Mouse (Mus musculus) gonadal fat pad, adult 2 months (tissue): Measurements from ENCODE around the gene Apbb2. TPM values are rescaled to one million over a fixed set of nuclear protein-coding genes. Genes with fewer than 3 reads are reported as not detected.

ENCODE experiments used
- DNase-seq: peaks from one replicate; pipeline ENCODE4 v3.0.0-alpha.2; 2012; ENCODE audit warnings: low read depth
- polyA plus RNA-seq: library from polyadenylated mRNA; depleted of rRNA; stranded (reverse); fragments of >200 nt; gene quantifications from 2 replicates; pipeline ENCODE4 v1.2.3, GENCODE M21; 2012

The Apbb2 gene
- polyA plus RNA-seq, 1 experiment, result 13.7 TPM

GRCm38 (mm10) chr5:66518411-66519006, 100.1 kb downstream of the Apbb2 start:
- no peak for DNase-seq

- no peak for DNase-seq
Observed at GRCm38 (mm10) chr5:66517503-66517902, 101.1 kb downstream of the Apbb2 start.

GRCm38 (mm10) chr5:66516311-66516710, 102.3 kb downstream of the Apbb2 start:
- DNase-seq, result no peak

- DNase-seq, result no peak
Observed at GRCm38 (mm10) chr5:66515271-66515670, 103.3 kb downstream of the Apbb2 start.

GRCm38 (mm10) chr5:66514659-66515058, 103.9 kb downstream of the Apbb2 start:
- DNase-seq, result no peak

GRCm38 (mm10) chr5:66513412-66513811, 105.2 kb downstream of the Apbb2 start:
- no peak for DNase-seq

GRCm38 (mm10) chr5:66512519-66512918, 106.1 kb downstream of the Apbb2 start:
- no peak for DNase-seq

- DNase-seq, result no peak
Observed at GRCm38 (mm10) chr5:66510716-66511115, 107.9 kb downstream of the Apbb2 start.

- DNase-seq, result no peak
Observed at GRCm38 (mm10) chr5:66509151-66509550, 109.4 kb downstream of the Apbb2 start.

- DNase-seq, result no peak
Observed at GRCm38 (mm10) chr5:66505578-66505977, 113.0 kb downstream of the Apbb2 start.

- no peak for DNase-seq
Observed at GRCm38 (mm10) chr5:66505071-66505470, 113.5 kb downstream of the Apbb2 start.

- no peak for DNase-seq
Observed at GRCm38 (mm10) chr5:66504434-66504747, 114.2 kb downstream of the Apbb2 start.

GRCm38 (mm10) chr5:66503557-66504433, 114.8 kb downstream of the Apbb2 start:
- no peak for DNase-seq

GRCm38 (mm10) chr5:66503033-66503432, 115.6 kb downstream of the Apbb2 start:
- no peak for DNase-seq

GRCm38 (mm10) chr5:66499621-66500020, 119.0 kb downstream of the Apbb2 start:
- DNase-seq, result no peak

GRCm38 (mm10) chr5:66498140-66498539, 120.4 kb downstream of the Apbb2 start:
- no peak for DNase-seq

- DNase-seq, result no peak
Observed at GRCm38 (mm10) chr5:66497479-66498087, 121.0 kb downstream of the Apbb2 start.

GRCm38 (mm10) chr5:66496881-66497360, 121.7 kb downstream of the Apbb2 start:
- no peak for DNase-seq

GRCm38 (mm10) chr5:66494651-66495050, 123.9 kb downstream of the Apbb2 start:
- DNase-seq, result no peak

GRCm38 (mm10) chr5:66492563-66492960, 126.0 kb downstream of the Apbb2 start:
- DNase-seq, result no peak

GRCm38 (mm10) chr5:66491907-66492562, 126.5 kb downstream of the Apbb2 start:
- no peak for DNase-seq

GRCm38 (mm10) chr5:66486028-66486427, 132.6 kb downstream of the Apbb2 start:
- DNase-seq, result no peak
